Mouse (Mus musculus): Measurements from ENCODE around the gene Elmod3. TPM values are rescaled to one million over a fixed set of nuclear protein-coding genes. Genes with fewer than 3 reads are reported as not detected.

Gene Elmod3
- polyA plus RNA-seq, 1 experiment: 12.0 TPM

DNA sequence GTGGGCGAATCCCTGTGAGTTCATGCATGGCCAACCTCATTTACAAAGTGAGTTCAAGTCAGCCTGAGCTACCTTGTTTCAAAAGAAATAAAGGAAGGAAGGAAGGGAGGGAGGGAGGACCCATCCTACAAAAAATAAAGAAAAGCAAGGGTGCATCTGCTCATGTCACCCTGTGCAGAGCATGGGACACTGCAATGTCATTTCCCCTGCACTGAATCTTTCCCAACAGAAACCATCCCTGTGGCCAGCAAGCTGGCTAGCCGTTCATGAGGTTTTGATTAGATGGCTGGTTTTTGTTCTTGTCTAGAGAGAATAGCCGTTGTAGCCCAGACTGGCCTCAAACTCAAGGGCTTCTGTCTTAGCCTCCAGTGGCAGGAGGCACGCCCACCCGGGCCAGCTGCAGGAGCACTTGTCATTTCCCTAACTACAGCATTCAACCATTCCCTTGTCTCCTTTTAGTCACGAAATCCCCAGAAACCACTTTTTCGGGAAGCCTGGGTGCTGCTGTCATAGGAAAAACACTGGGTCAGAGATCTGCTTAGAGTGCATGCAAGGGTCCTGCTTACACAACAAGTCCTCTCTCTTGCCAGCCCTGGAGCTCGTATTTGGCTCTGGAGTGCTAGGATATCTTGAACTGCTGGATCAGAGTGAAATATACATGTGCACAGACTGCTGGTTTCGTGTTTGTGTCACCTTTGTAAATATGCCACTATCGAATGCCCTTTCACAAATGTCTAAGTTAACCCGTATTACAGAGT lies 16.4 kb downstream of the Elmod3 start:
- no peaks in the 10 kb centered on the region for H3K4me1 ChIP-seq (ENCODE audit: control insufficient read depth, insufficient read depth, low read length)
- no peak overlapping the region for H3K4me3 ChIP-seq (ENCODE audit: insufficient read depth, low read length)
- TF ChIP-seq CTCF (IDR thresholded peaks at IDR 0.05; ENCODE audit: low read depth, low read length) (no peak), POLR2A (IDR thresholded peaks at IDR 0.05; ENCODE audit: borderline replicate concordance, low read depth, low read length) (no peak)
- no peak overlapping the region for H3K27ac ChIP-seq (ENCODE audit: insufficient read depth, low read depth, low read length)

DNA sequence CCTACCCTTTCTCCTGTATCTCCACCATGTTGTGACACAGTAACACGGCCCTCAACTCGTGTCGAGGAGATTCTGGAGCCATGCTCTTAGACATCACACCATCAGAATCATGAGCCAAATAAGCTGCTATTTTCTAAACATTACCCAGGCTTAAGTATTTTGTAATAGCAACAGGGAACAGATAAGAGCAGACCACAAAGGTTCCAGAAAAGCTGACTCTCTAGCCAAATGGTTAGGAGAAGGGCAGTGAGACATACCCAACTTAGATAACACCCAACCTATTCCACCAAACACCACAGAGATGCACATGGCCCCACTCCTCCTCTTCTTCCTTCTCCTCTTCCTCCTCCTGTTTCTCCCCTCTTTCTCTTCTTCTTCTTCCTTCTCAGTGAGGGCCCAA lies 22.2 kb downstream of the Elmod3 start:
- TF ChIP-seq POLR2A (IDR thresholded peaks at IDR 0.05; ENCODE audit: borderline replicate concordance, low read depth, low read length) (no peak), CTCF (IDR thresholded peaks at IDR 0.05; ENCODE audit: low read depth, low read length) (no peak)
- Histone ChIP-seq H3K4me3 (ENCODE audit: insufficient read depth, low read length) (no peak overlapping the region), H3K4me1 (ENCODE audit: control insufficient read depth, insufficient read depth, low read length) (no peaks in the 10 kb centered on the region), H3K27ac (ENCODE audit: insufficient read depth, low read depth, low read length) (no peak overlapping the region)

DNA sequence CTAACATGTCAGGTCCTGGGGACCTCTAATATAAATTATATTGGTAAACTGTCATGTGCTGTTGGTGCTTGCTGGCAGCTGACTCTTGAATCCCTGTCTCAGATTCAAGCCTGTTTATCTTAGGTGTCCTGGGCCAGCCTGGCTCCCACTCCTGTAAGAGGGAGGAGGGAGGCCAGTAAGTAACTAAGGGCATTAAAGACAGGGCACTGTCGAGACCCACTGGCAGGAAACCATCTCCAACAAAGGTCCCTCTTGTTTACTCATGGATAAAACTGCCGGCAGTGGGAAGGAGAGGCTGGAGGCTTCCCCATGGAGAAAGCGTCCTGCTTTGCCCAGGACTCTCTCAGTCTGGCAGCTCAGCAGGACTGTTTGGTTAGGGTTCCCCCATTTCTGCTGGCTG lies 26.4 kb downstream of the Elmod3 start:
- Histone ChIP-seq H3K27ac (ENCODE audit: insufficient read depth, low read depth, low read length) (no peak overlapping the region), H3K4me3 (ENCODE audit: insufficient read depth, low read length) (no peak overlapping the region), H3K4me1 (ENCODE audit: control insufficient read depth, insufficient read depth, low read length) (no peaks in the 10 kb centered on the region)
- no peak for TF ChIP-seq POLR2A (IDR thresholded peaks at IDR 0.05; ENCODE audit: borderline replicate concordance, low read depth, low read length)
- TF ChIP-seq CTCF (IDR thresholded peaks at IDR 0.05; ENCODE audit: low read depth, low read length): no peak

DNA sequence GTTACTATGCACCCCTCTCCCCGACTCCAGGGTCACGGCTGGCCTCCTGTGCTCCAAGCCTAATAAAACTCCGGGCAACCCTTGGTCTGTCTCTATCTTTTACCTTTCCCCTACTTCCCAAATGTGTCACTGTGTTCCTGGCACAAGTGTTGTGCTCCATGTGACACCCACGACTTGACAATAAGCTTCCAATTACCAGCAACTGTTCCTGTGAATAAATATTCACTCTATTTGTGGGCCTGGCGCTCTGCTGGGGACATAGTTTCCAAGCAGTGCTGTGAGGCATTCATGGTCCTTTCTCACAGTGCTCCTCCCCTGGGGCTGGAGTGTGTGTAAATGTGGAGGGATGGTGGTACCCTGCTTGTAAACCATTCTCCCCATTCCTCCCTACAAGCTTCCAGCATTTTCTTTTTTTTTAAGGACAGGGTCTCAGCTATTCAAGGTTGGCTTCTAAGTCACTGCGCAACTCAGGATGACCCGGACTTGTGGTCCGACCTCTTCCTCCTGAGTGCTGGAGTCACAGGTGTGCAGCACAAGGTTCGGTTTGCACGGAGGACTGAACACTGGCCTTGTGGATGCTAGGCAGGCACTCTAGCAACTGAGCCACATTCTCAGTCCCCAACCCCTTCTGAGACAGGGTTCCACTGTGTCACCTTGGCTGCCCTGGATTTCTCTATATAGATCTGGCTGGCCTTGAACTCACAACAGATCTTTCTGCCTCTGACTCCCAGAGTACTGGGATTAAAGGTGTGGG lies 27.4 kb downstream of the Elmod3 start:
- TF ChIP-seq POLR2A (IDR thresholded peaks at IDR 0.05; ENCODE audit: borderline replicate concordance, low read depth, low read length) (no peak), CTCF (IDR thresholded peaks at IDR 0.05; ENCODE audit: low read depth, low read length) (no peak)
- H3K27ac ChIP-seq (ENCODE audit: insufficient read depth, low read depth, low read length): no peak overlapping the region
- no peaks in the 10 kb centered on the region for H3K4me1 ChIP-seq (ENCODE audit: control insufficient read depth, insufficient read depth, low read length)
- no peak overlapping the region for H3K4me3 ChIP-seq (ENCODE audit: insufficient read depth, low read length)

DNA sequence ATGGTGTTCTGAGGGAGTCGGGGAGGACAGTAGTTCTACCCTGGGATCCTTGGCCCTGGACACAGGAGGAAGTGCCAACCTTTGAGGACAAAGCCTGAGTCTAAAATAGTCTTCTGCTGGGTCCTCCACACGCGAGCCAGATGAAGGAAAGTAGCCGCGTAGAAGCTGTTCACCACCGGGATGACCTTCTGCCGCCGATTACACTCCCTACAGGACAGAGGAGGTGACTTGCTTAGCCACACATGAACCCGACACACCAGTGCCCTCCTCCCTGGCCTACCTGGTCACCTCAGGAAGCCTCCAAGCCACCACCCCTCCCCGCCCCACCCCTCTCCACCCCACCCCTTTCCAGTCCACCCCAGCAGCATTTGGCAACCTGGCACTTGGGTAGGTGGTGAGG lies 29.5 kb downstream of the Elmod3 start:
- Histone ChIP-seq H3K4me3 (ENCODE audit: insufficient read depth, low read length) (no peak overlapping the region), H3K27ac (ENCODE audit: insufficient read depth, low read depth, low read length) (no peak overlapping the region), H3K4me1 (ENCODE audit: control insufficient read depth, insufficient read depth, low read length) (no peaks in the 10 kb centered on the region)
- TF ChIP-seq POLR2A (IDR thresholded peaks at IDR 0.05; ENCODE audit: borderline replicate concordance, low read depth, low read length) (no peak), CTCF (IDR thresholded peaks at IDR 0.05; ENCODE audit: low read depth, low read length) (no peak)

DNA sequence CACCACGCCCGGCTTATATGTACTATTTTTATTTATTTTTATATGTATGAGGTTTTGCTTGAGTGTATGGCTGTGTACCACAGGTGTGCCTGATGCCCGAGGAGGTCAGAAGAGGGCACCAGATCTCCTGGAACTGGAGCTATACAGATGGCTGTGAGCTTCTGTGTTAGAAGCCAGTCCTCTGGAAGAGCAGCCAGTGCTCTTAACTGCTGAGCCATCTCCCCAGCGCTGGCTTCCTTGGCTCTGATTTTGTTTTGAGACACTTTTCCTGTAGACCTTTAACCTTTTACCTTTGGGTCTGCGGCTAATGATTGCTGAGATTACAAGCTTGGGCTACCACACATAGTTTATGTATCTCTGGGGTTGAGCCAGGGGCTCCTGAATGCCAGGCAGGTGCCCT lies 30.7 kb downstream of the Elmod3 start:
- H3K4me1 ChIP-seq (ENCODE audit: control insufficient read depth, insufficient read depth, low read length): no peaks in the 10 kb centered on the region
- H3K4me3 ChIP-seq (ENCODE audit: insufficient read depth, low read length): no peak overlapping the region
- H3K27ac ChIP-seq (ENCODE audit: insufficient read depth, low read depth, low read length): no peak overlapping the region
- TF ChIP-seq CTCF (IDR thresholded peaks at IDR 0.05; ENCODE audit: low read depth, low read length) (no peak), POLR2A (IDR thresholded peaks at IDR 0.05; ENCODE audit: borderline replicate concordance, low read depth, low read length) (no peak)

DNA sequence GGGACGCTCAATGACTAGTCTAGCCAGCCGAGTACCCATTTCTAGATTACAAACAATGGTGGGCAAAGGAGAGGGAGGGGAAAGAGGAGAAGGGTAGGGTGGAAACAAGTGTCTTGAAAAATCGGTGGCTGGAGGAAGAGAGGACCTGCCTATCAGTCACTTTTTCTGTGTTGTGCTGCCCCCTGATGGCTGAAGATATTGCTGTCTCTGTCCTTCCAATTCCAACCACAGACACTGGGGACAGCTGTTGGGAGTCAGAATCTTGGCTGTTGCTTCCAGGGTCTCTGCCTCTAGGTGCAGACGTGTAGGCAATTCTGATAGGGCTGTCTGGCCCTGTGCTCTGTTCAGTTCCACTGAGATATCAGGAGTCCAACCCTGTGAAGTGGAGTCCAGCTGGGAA lies 32.2 kb downstream of the Elmod3 start:
- no peaks in the 10 kb centered on the region for H3K4me1 ChIP-seq (ENCODE audit: control insufficient read depth, insufficient read depth, low read length)
- TF ChIP-seq CTCF (IDR thresholded peaks at IDR 0.05; ENCODE audit: low read depth, low read length): peak; percentile 55
- TF ChIP-seq POLR2A (IDR thresholded peaks at IDR 0.05; ENCODE audit: borderline replicate concordance, low read depth, low read length): no peak
- H3K27ac ChIP-seq (ENCODE audit: insufficient read depth, low read depth, low read length): no peak overlapping the region
- no peak overlapping the region for H3K4me3 ChIP-seq (ENCODE audit: insufficient read depth, low read length)

DNA sequence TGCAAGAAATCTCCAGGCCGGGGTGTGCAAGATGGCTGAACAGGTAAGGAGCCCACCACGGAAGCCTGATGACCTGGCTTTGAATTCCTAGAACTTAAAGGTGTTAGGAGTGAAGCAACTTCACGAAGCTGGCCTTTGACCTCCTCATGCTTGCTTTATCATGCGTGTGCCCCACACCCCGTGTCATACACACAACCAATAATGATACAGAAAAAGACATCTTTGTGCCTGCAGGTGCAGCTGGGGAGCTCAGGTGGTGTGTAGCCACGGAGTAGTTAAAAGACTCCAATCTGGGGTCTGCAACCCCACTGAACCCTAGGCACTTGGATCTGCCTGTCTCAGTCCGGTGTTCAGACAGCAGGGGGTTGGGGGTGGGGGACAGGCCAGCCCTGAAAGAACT lies 32.7 kb downstream of the Elmod3 start:
- no peak overlapping the region for H3K4me3 ChIP-seq (ENCODE audit: insufficient read depth, low read length)
- no peak overlapping the region for H3K27ac ChIP-seq (ENCODE audit: insufficient read depth, low read depth, low read length)
- no peak for TF ChIP-seq POLR2A (IDR thresholded peaks at IDR 0.05; ENCODE audit: borderline replicate concordance, low read depth, low read length)
- no peak for TF ChIP-seq CTCF (IDR thresholded peaks at IDR 0.05; ENCODE audit: low read depth, low read length)
- no peaks in the 10 kb centered on the region for H3K4me1 ChIP-seq (ENCODE audit: control insufficient read depth, insufficient read depth, low read length)

DNA sequence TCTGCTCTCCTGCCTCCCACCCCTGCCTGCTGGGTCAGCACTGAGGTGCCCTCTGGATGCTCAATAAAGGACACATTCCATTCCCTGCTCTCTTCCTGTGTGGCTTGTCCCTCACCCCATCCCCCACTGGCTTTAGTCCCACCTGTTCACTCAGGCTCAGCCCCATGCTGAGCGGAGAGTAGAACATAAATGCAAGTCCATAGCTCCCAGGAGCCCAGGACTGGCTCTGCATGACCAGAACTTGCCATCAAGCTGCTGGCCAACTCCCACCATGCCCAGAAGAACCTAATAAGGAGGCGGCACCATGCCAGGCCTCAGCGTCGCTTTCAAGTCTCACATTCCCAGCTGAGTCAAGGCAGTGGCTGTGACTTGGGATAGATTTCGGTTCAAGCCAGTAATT lies 35.3 kb downstream of the Elmod3 start:
- no peak for TF ChIP-seq POLR2A (IDR thresholded peaks at IDR 0.05; ENCODE audit: borderline replicate concordance, low read depth, low read length)
- no peak for TF ChIP-seq CTCF (IDR thresholded peaks at IDR 0.05; ENCODE audit: low read depth, low read length)
- H3K4me1 ChIP-seq (ENCODE audit: control insufficient read depth, insufficient read depth, low read length): no peaks in the 10 kb centered on the region
- no peak overlapping the region for H3K27ac ChIP-seq (ENCODE audit: insufficient read depth, low read depth, low read length)
- no peak overlapping the region for H3K4me3 ChIP-seq (ENCODE audit: insufficient read depth, low read length)

DNA sequence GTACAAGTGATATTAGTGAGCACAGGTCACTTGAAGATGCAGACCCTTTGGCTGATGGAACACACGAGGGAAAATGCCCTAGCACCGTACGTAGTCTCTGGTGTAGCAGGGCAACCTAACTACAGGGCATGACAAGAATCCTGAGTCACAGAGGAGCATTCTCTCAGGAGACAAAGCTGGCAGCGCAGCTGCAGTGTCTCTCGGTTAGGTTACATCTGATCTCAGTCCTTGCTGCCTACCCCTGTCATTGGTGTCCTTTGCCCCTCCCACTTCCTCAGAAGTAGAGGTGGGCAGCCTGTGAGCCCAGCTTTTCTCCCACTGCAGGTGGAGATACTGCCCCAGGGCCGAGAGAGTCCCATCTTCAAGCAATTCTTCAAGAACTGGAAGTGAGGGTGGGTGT lies 35.7 kb downstream of the Elmod3 start:
- H3K4me3 ChIP-seq (ENCODE audit: insufficient read depth, low read length): no peak overlapping the region
- no peaks in the 10 kb centered on the region for H3K4me1 ChIP-seq (ENCODE audit: control insufficient read depth, insufficient read depth, low read length)
- no peak overlapping the region for H3K27ac ChIP-seq (ENCODE audit: insufficient read depth, low read depth, low read length)
- TF ChIP-seq POLR2A (IDR thresholded peaks at IDR 0.05; ENCODE audit: borderline replicate concordance, low read depth, low read length) (no peak), CTCF (IDR thresholded peaks at IDR 0.05; ENCODE audit: low read depth, low read length) (no peak)
